Mouse (Mus musculus): ENCODE measurements at regions not wholly inside any gene's neighbourhood (a gene's known extent, or its start where the extent isn't known, plus 50 kb on each side); places are given as distances from the start of the nearest gene placed in this dataset.

GRCm38 (mm10) chr9:111778981-111779380 lies 88.8 kb upstream of the Stac start:
- Histone ChIP-seq H3K27ac (ENCODE audit: low read depth, low read length) (no peak overlapping the region), H3K4me2 (ENCODE audit: low read depth, low read length) (no peak overlapping the region), H3K4me1 (ENCODE audit: control insufficient read depth, insufficient read depth, low read length) (no peaks in the 10 kb centered on the region), H3K36me3 (ENCODE audit: control insufficient read depth, insufficient read depth, low read length) (no peaks in the 10 kb centered on the region), H3K9me3 (ENCODE audit: control insufficient read depth, low read length) (no peaks in the 10 kb centered on the region), H3K9ac (replicated peaks; ENCODE audit: low read depth, low read length) (no peak overlapping the region), H3K27me3 (ENCODE audit: control insufficient read depth, insufficient read depth, low read length) (no peaks in the 10 kb centered on the region), H3K4me3 (ENCODE audit: low read depth, low read length) (no peak overlapping the region)
- 89% methylated on average over 3 of the region's 3 CpGs for WGBS
- ATAC-seq (ENCODE audit: low read depth): no peak

DNA sequence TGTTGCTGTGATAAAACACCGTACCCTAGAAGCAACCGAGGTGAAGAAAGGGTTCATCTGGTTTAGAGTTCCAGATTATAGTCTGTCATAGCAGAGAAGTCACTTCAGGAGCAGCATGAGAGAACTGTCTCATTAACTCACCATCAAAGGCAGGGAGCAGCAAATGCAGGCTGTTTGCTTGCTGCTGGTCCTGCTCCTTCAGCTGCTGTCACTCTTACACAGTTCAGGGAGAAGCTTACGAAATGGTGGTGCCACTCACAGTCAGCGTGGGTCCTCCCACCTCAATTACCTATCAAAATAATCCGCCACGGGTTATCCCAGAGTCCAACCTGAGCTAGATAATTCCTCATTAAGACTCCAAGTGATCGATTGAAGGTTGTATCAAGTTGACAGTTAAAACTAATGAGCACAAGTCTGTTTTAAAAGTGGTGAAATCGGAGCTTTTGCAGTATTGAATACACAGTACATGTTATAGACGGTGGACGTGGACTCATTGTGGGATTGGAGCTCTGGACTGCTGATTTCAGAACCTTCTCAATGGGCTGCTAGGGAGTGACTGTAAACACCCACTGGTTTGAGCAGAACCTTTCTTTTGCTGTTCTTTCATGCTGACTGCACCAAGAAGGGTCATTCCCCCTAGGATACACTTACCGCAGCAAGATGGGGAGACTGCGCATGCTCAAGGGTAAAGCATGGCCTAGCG lies 87.4 kb upstream of the Stac start:
- no peak for ATAC-seq (ENCODE audit: low read depth)
- H3K27ac ChIP-seq (ENCODE audit: low read depth, low read length): no peak overlapping the region
- 86% methylated on average over 13 of the region's 13 CpGs for WGBS

DNA sequence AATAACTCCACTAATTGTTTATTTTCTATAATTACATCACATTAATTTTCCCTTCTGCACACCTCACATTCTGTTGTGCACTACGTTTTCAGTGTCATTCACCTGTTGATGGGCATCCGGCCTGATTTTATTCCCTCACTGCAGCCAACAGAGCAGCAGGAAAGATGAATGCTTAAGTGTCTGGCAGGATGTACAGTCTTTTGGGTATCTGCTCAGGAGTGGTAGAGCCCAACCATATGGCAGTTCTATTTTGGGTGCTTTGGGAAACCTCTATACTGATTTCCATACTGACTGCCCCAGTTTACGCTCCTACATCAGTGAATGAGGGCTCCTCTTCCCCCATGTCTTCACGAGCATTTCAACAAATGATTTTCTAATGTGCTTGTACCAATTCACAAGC lies 84.1 kb upstream of the Stac start:
- Histone ChIP-seq H3K4me2 (ENCODE audit: low read depth, low read length) (no peak overlapping the region), H3K36me3 (ENCODE audit: control insufficient read depth, insufficient read depth, low read length) (no peaks in the 10 kb centered on the region), H3K27me3 (ENCODE audit: control insufficient read depth, insufficient read depth, low read length) (no peaks in the 10 kb centered on the region), H3K9me3 (ENCODE audit: control insufficient read depth, low read length) (no peaks in the 10 kb centered on the region), H3K9ac (replicated peaks; ENCODE audit: low read depth, low read length) (no peak overlapping the region), H3K27ac (ENCODE audit: low read depth, low read length) (no peak overlapping the region), H3K4me1 (ENCODE audit: control insufficient read depth, insufficient read depth, low read length) (no peaks in the 10 kb centered on the region), H3K4me3 (ENCODE audit: low read depth, low read length) (no peak overlapping the region)
- WGBS: 89% methylated on average over 4 of the region's 4 CpGs
- no peak for ATAC-seq (ENCODE audit: low read depth)

More for the DNA sequence above, 87.4 kb upstream of the Stac start:
- Histone ChIP-seq H3K27me3 (ENCODE audit: control insufficient read depth, insufficient read depth, low read length) (no peaks in the 10 kb centered on the region), H3K9me3 (ENCODE audit: control insufficient read depth, low read length) (no peaks in the 10 kb centered on the region), H3K4me2 (ENCODE audit: low read depth, low read length) (no peak overlapping the region), H3K4me3 (ENCODE audit: low read depth, low read length) (no peak overlapping the region), H3K4me1 (ENCODE audit: control insufficient read depth, insufficient read depth, low read length) (no peaks in the 10 kb centered on the region), H3K9ac (replicated peaks; ENCODE audit: low read depth, low read length) (no peak overlapping the region), H3K36me3 (ENCODE audit: control insufficient read depth, insufficient read depth, low read length) (no peaks in the 10 kb centered on the region)

DNA sequence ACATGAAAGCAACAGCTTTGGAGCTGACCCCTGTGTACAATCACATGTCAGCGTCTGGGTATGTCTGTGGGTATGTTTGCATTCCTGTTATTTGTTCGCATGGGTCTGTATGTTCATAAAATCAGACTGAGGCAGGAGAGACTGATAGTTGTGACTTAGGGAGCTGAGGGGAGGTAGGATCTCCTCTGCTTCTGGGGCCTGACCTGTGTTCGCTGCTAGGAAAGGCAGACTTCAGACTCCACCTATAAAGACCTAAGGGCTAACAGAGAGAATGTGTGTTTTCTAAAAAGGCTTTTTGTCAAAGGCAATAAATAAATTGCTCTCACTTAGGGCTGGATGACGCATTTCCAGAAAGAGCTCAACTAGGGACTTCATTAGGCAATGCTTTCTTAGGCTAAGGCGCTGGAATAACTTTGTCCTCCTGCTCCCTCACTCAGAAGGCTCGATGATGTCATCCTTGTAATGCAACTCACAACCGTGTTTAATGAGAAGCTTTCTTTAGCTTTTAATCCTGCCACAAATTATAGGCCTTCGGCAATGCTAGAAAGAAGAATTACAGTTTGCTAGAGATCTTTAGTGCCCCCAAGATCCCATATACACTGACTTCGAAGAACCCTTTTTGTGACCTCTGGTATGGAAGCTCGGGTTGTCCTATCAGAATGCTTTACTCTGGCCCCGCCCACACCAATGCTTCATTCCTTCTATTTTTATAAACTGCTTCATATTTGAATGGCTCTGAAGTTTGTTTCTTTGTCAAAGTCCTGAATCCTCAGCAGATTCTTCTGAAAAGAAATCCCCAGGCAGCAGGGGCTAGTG lies 72.7 kb upstream of the Stac start:
- no peak overlapping the region for H3K4me2 ChIP-seq (ENCODE audit: low read depth, low read length)
- H3K4me1 ChIP-seq (ENCODE audit: control insufficient read depth, insufficient read depth, low read length): no peaks in the 10 kb centered on the region
- WGBS: 65% methylated on average over 11 of the region's 11 CpGs
- no peak for ATAC-seq (ENCODE audit: low read depth)
- H3K4me3 ChIP-seq (ENCODE audit: low read depth, low read length): no peak overlapping the region
- no peaks in the 10 kb centered on the region for H3K27me3 ChIP-seq (ENCODE audit: control insufficient read depth, insufficient read depth, low read length)
- H3K9ac ChIP-seq (replicated peaks; ENCODE audit: low read depth, low read length): no peak overlapping the region
- H3K36me3 ChIP-seq (ENCODE audit: control insufficient read depth, insufficient read depth, low read length): no peaks in the 10 kb centered on the region
- H3K9me3 ChIP-seq (ENCODE audit: control insufficient read depth, low read length): no peaks in the 10 kb centered on the region
- no peak overlapping the region for H3K27ac ChIP-seq (ENCODE audit: low read depth, low read length)

DNA sequence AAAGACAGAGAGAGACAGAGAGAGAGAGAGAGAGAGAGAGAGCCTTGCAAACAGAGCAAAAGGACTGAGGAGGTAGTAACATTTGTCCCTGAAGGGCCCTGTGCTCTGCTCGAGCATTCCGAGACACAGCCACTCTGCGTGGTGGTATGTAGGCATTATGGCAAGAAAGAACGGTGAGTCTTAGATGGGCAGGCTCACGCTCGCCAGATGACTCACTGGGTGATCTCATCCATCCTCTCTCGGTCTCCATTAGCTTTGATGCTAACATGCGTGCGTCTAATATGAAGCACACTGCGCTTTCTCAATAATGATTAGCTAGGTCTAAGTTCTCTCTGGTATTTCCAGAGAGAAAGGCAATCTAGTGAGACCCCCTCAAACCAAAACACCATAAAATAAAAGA lies 65.1 kb upstream of the Stac start:
- 81% methylated on average over 10 of the region's 10 CpGs for WGBS
- Histone ChIP-seq H3K9ac (replicated peaks; ENCODE audit: low read depth, low read length) (no peak overlapping the region), H3K4me1 (ENCODE audit: control insufficient read depth, insufficient read depth, low read length) (no peaks in the 10 kb centered on the region), H3K4me3 (ENCODE audit: low read depth, low read length) (no peak overlapping the region), H3K27me3 (ENCODE audit: control insufficient read depth, insufficient read depth, low read length) (no peaks in the 10 kb centered on the region), H3K36me3 (ENCODE audit: control insufficient read depth, insufficient read depth, low read length) (no peaks in the 10 kb centered on the region), H3K4me2 (ENCODE audit: low read depth, low read length) (no peak overlapping the region), H3K9me3 (ENCODE audit: control insufficient read depth, low read length) (no peaks in the 10 kb centered on the region), H3K27ac (ENCODE audit: low read depth, low read length) (no peak overlapping the region)
- ATAC-seq (ENCODE audit: low read depth): no peak

GRCm38 (mm10) chr9:111746151-111746550 lies 56.0 kb upstream of the Stac start:
- Histone ChIP-seq H3K36me3 (ENCODE audit: control insufficient read depth, insufficient read depth, low read length) (no peaks in the 10 kb centered on the region), H3K27ac (ENCODE audit: low read depth, low read length) (no peak overlapping the region), H3K27me3 (ENCODE audit: control insufficient read depth, insufficient read depth, low read length) (no peaks in the 10 kb centered on the region), H3K9ac (replicated peaks; ENCODE audit: low read depth, low read length) (no peak overlapping the region), H3K4me3 (ENCODE audit: low read depth, low read length) (no peak overlapping the region), H3K4me1 (ENCODE audit: control insufficient read depth, insufficient read depth, low read length) (no peaks in the 10 kb centered on the region), H3K4me2 (ENCODE audit: low read depth, low read length) (no peak overlapping the region), H3K9me3 (ENCODE audit: control insufficient read depth, low read length) (no peaks in the 10 kb centered on the region)
- ATAC-seq (ENCODE audit: low read depth): no peak
- 89% methylated on average over 6 of the region's 6 CpGs for WGBS

DNA sequence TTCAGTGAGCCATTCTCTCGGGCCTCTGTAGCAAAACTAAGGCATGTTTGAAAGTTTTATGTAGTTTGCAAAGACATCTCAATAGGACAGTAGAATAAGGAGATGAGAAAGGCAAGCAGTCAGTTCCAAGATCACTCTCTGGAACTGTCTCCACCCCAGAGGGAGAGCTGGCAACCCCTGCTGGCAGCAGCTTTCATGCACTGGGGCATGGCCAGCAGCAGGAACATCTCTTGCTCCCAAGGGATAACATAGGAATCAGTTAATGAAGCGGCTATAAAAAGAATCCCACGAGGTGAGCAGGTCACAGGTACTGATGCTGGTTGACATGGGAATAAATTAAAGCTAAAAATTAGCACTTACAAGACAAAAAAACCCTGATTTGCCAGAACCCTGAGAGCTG lies 55.1 kb upstream of the Stac start:
- Histone ChIP-seq H3K4me2 (ENCODE audit: low read depth, low read length) (no peak overlapping the region), H3K27ac (ENCODE audit: low read depth, low read length) (no peak overlapping the region), H3K36me3 (ENCODE audit: control insufficient read depth, insufficient read depth, low read length) (no peaks in the 10 kb centered on the region), H3K4me3 (ENCODE audit: low read depth, low read length) (no peak overlapping the region), H3K9ac (replicated peaks; ENCODE audit: low read depth, low read length) (no peak overlapping the region), H3K27me3 (ENCODE audit: control insufficient read depth, insufficient read depth, low read length) (no peaks in the 10 kb centered on the region), H3K9me3 (ENCODE audit: control insufficient read depth, low read length) (no peaks in the 10 kb centered on the region), H3K4me1 (ENCODE audit: control insufficient read depth, insufficient read depth, low read length) (no peaks in the 10 kb centered on the region)
- no peak for ATAC-seq (ENCODE audit: low read depth)
- WGBS: 49% methylated on average over 3 of the region's 3 CpGs
